Mouse (Mus musculus) C2C12 (cell line): ENCODE results near the gene Ank3.

Source experiments
- CEBPB ChIP-seq: IDR thresholded peaks from one replicate; pipeline ENCODE4 v1.6.1; 2011; ENCODE audit warnings: low read depth, mild to moderate bottlenecking, control low read depth, moderate library complexity
- CTCF ChIP-seq: IDR thresholded peaks from one replicate; pipeline ENCODE4 v1.5.1; 2011; ENCODE audit not compliant: control insufficient read depth, insufficient read depth, insufficient read length
- MAX ChIP-seq: IDR thresholded peaks from one replicate; pipeline ENCODE4 v1.6.1; 2011; ENCODE audit warnings: mild to moderate bottlenecking, control low read depth
- MYOD1 ChIP-seq: IDR thresholded peaks from one replicate; pipeline ENCODE4 v1.6.1; 2011; ENCODE audit warnings: low read depth; ENCODE audit not compliant: control insufficient read depth, insufficient read length
- MYOG ChIP-seq: IDR thresholded peaks from one replicate; pipeline ENCODE4 v1.6.1; 2011; ENCODE audit not compliant: control insufficient read depth, insufficient read length; ENCODE audit errors: extremely low read depth
- USF1 ChIP-seq: IDR thresholded peaks from one replicate; pipeline ENCODE4 v1.6.1; 2011; ENCODE audit warnings: low read depth, mild to moderate bottlenecking, control low read depth, moderate library complexity

DNA sequence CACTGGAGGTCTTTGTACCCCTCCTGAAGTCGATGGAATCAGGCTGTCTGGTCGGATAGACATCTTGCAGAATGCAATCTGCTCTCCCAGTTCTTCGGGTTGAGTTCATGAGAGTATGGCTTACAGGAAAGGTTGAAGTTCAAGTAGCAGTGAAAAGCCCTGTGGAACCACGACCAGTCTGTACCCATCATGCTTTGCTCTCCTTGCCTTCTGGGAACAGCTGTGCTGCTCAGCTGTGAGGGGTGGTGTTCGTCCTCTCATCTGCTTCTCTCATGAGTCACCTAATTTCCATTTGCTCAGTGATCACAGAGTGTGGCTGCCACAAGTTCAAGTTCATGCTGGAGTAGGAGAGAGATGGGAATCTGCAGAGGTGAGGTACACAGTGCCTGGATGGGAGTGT is 348.2 kb downstream of the Ank3 start:
- TF ChIP-seq CTCF, result no peak
- no peak for TF ChIP-seq CEBPB
- TF ChIP-seq MAX, result no peak
- TF ChIP-seq USF1, result no peak
- no peak for TF ChIP-seq MYOG
- peak; percentile 51 for TF ChIP-seq MYOD1
